Mouse (Mus musculus) testis, adult 10 weeks (tissue): Measurements from ENCODE around the gene Prtn3. TPM values are rescaled to one million over a fixed set of nuclear protein-coding genes. Genes with fewer than 3 reads are reported as not detected.

Source experiments
- polyA plus RNA-seq: library from polyadenylated mRNA; stranded (reverse); fragments of 350-450 nt; fragmentation: Illumina TruSeq; extraction: RNeasy Lipid Tissue Mini Kit (QIAGEN cat#74804); gene quantifications from one replicate; pipeline ENCODE4 v1.2.3, GENCODE M21; 2014; ENCODE audit warnings: low read depth, low replicate concordance

The Prtn3 gene
- not detected for polyA plus RNA-seq

DNA sequence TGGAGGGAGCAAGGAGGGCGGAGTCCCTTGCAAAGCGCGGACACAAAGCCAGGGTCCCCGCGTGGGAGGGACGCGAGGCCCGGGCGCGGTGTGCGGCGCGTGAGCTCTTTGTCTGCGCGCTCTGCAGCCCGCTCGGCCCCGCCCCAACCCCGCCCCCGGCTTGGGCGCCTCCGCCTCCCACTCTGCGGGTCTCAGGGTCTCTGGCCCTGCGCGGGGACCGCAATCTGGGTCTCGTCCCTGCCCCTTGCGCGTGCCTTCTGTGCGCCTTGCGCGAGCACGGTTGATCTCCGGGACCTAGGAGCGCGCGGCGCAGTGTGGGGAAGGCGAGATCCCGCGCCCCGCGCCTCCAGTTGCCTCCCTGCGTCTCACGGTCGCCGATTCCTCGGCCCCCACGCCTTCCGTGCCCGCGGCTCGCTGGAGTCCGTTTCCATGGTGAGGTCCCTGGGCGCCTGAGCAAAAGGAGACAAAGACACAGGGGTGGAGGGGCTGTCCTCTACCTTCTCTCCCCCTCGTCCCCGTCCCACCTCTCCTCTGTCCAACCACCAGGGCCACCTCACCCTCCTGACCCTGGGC is at the start of gene Prtn3, which contains the start of gene Plppr3:
Gene Prtn3 (plus strand): TSS at position 187 of the 573 bp plus-strand sequence.
Gene Plppr3 (minus strand): TSS at position 345 of the 573 bp plus-strand sequence.

DNA sequence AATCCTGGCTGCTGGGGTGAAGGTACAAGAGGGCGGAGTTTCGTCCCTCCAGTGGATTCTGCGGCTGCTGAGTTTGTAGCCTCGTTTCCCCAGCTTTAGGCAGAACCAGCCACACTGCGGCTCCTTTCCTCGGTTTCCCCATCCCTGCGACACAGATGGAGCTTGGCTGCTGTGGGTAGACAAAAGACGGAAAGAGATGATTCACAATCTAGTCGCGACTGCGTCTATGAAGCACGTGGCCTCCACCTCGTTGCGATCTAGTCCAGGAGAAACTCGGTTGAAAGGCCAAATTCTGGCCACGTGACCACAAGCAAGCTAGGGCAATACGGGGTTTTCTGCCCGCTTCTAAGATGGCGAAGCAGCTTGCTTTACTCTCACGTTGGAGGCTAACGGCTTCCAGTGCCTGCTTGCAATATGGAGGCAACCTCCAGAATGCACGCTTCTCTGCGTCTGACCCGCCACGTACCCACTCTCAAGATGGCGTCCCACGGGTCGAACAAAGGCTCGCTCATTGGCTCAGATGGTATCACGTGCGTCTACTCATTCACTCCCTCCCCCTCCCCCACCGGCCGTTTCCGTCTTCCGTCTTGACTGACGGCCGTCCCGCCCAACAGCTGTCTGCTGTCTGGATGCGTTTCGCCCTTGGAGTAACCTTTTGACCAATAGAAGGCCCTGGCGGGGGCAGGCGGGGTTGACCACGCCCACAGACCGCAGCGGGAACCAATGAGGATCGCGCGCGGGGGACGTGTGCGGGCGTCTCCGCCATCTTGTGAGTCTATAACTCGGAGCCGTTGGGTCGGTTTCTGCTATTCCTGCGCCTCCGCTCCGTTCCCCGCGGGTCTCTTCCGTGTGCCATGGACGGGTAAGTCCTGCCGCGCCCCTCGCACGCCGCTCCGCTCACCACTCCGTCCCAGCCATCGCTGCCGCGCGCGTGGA is 20.1 kb upstream of the Prtn3 start, which contains the start of gene Ptbp1:
Gene Ptbp1 (plus strand): TSS at position 568 of the 936 bp plus-strand sequence.

DNA sequence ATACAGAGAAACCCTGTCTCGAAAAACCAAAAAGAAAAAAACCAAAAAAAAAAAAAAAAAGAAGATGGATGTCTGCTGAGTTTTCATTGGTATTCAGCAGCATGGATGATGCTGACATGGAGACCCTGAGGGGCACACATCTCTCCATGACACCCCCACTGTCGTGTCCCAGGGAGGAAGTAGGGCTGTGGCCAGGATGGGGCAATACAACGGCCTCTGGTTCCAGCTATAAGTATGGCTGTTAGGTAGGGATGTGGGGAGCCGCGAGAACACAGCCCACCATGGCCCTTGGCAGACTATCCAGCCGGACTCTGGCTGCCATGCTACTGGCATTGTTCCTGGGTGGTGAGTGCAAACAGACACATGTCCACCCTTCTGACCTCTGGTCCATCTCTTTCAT is 11.8 kb downstream of the Prtn3 start, which contains the start of gene Elane:
Gene Elane (plus strand): TSS at position 194 of the 400 bp plus-strand sequence.

DNA sequence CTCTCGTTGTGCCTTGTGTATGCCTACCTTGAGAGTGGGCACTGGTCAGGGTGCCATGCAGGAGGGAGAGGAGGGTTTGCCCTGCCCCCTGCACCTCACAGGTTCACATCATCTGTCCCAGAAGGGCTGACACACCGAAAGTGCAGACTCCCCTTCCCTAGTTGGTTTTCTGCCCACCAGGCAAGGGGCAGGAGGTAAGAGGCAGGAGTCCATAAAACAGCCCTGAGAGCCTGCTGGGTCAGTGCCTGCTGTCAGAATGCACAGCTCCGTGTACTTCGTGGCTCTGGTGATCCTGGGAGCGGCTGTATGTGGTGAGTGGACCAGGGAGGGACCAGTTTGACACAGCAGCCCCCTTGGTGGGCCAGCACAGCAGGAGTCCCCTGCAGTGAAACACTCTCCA is 16.4 kb downstream of the Prtn3 start, which contains the start of gene Cfd:
Gene Cfd (plus strand): TSS at position 184 of the 400 bp plus-strand sequence.

DNA sequence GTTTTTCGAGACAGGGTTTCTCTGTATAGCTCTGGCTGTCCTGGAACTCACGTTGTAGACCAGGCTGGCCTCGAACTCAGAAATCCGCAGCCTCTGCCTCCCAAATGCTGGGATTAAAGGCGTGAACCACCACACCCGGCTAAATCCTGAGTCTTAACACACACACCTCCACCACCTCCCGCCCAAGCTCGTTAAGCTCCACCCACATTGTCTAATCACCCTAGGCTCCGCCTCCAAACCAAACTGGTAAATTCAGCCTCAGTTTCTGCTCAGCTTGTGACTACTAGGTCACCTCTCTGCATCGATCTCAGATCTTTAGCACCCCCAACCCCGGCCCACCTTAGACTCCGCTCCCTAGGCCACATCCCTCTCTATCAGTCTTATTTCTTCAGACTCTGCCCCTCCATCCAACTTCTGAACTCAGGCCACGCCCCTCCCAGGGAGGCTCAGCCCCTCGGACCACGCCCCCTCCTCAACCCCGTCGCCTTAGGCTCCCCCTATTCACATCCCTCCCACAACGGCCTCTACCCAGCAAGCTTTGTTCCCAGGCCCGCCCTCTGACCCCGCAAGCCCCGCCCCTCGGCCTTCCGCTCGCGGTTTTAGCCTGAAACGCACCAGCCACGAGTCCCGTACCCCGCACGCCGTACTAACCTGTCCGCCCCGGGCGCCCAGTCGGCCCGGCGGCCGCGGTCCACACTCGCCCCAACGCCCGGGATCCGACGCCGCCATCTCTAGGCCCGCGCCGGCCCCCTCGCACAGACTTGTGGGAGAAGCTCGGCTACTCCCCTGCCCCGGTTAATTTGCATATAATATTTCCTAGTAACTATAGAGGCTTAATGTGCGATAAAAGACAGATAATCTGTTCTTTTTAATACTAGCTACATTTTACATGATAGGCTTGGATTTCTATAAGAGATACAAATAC is 34.2 kb downstream of the Prtn3 start, which contains the start of gene Med16:
Gene Med16 (minus strand): TSS at position 757 of the 925 bp plus-strand sequence.

DNA sequence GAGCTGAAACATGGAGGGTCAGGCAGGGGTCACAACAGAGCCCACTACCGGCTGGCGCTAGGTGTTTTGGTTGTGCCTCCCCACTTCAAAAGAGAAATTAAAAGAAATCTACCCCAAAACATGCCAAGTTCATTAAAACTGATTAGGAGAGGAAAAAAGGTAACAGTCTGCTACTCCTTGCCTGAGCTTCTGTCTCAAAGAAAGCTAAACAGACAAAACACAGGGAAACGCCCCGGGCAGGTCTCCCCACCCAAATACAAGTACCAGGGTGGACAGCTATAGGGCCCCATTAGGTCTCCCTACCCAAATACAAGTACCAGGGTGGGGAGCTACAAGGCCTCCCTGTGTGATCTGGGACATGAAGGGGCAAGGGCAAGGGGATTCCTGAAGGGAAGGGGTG is 36.3 kb downstream of the Prtn3 start, which contains the start of gene Gm26602:
Gene Gm26602 (plus strand): TSS at position 301 of the 400 bp plus-strand sequence.

DNA sequence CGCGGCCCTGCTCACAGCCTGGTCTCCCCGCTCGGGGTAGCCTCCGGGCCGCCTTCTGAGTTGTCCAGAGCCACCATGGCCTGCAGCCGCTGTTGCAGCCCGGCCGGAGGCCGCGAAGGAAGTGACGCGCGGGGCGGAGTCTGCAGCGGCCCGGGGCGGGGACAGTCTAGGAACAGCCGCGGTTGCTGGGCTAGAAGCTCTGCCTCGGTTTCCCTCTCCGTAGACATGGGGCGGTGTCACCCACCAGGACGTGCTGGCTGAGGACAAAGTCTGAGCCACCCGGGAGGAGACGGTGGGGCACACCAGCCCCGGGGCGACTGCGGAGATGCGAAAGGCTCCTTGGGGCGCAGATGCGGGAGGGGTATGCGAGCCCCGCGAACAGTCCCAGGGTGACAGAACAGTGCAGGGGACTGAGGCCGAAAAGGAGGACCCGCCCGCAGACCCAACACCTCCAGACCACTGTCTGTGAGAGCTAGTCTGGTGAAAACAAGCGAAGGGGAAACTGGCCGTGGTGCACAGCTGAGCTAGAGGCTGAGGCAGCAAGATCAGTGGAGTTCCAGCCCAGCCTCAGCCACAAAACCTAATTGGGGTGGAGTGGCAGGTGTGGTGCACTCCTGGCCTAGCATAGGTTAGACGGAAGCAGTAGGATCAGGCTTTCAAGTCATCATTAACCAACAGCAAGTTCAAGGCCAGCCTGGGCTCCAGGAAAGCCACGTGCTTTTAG is 42.7 kb downstream of the Prtn3 start, which contains the start of gene Kiss1r:
Gene Kiss1r (plus strand): TSS at position 164 of the 724 bp plus-strand sequence.

DNA sequence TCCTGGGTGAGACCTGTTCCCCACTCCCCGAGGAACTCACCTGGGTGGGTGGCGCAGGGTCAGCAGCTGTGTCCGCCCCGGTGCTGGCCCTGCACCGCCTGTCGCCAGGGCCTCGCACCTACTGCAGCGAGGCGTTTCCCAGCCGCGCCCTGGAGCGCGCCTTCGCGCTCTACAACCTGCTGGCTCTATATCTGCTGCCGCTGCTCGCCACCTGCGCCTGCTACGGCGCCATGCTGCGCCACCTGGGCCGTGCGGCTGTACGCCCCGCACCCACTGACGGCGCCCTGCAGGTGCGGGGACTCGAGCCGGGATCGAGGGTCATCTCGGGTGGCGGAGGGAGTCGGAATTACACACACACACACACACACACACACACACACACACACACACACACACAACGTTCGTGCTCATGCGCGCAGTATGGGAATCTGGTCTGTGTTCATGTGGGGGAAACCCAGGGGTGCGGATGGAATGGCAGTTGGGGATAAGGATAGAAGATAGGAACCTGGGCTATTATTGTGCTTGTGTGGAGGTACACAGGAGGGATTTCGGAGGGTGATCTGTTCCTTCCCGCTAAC is 46.8 kb downstream of the Prtn3 start, which contains the start of gene R3hdm4:
Gene R3hdm4 (minus strand): TSS at position 251 of the 578 bp plus-strand sequence.

DNA sequence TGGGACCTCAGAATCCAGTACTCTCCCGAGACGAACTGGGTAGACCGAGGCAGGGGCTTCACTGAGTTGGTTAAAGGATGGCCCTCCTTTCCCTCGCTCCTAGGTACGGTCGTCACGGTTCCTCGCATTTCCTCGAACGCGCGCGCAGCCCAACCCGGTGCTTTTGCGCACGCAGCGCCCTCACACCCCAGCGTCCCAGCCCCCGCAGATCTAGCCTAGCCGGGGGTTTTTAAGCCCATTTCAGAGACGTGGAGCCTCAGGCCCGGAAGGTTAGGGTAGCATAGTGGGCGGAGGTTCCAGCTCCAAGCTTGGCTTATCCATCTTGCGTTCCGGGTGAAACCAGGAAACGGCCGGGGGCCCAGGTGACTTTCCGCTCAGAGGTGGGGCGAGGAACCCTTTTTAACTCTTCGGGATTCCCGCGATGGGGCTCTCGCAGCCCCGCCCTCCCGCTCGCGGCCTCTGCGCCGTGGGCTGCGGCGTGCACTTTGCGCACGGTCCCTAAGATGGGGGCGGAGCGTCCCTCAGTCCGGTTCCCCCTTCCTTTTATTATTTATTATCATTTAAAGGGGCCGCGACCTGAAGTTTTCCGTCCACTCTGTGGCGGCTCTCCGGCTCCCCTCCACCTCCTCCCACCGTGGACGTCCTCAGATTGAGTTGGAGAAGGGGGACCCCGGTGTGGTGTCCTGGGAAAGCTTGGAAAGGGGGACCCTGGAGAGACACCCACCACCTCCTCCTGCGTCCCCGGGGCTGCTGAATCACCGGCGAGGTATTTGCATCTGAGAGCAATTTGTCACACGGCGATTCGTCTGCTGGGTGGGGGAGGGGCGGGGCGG is 52.4 kb downstream of the Prtn3 start, which contains the start of gene Arid3a:
Gene Arid3a (plus strand): TSS at position 553 of the 833 bp plus-strand sequence.

Other genes starting within 250 kb of the Prtn3 start
- gene Shc2, start 236.6 kb upstream of the Prtn3 start, polyA plus RNA-seq = 1.9 TPM
- gene Odf3l2, start 228.7 kb upstream of the Prtn3 start, polyA plus RNA-seq = not detected
- gene Madcam1, start 209.9 kb upstream of the Prtn3 start, polyA plus RNA-seq = not detected
- not detected for gene Tpgs1, start 205.1 kb upstream of the Prtn3 start, polyA plus RNA-seq
- 11.0 TPM for gene Cdc34, start 192.3 kb upstream of the Prtn3 start, polyA plus RNA-seq
- not detected for gene Gzmm, start 185.5 kb upstream of the Prtn3 start, polyA plus RNA-seq
- gene Bsg, start 170.0 kb upstream of the Prtn3 start, polyA plus RNA-seq = 293 TPM
- not detected for gene Hcn2, start 157.8 kb upstream of the Prtn3 start, polyA plus RNA-seq
- gene Polrmt, start 127.9 kb upstream of the Prtn3 start, polyA plus RNA-seq = 0.70 TPM
- not detected for gene Fgf22, start 119.4 kb upstream of the Prtn3 start, polyA plus RNA-seq
- gene Rnf126, start 107.5 kb upstream of the Prtn3 start, polyA plus RNA-seq = 6.6 TPM
- 3.6 TPM for gene Fstl3, start 97.2 kb upstream of the Prtn3 start, polyA plus RNA-seq
- gene Prss57, start 83.5 kb upstream of the Prtn3 start, polyA plus RNA-seq = not detected
- 0.38 TPM for gene Palm, start 80.9 kb upstream of the Prtn3 start, polyA plus RNA-seq
- not detected for gene Misp, start 53.5 kb upstream of the Prtn3 start, polyA plus RNA-seq
- 40.2 TPM for gene Ptbp1, start 20.0 kb upstream of the Prtn3 start, polyA plus RNA-seq
- gene Plppr3, start 158 bp downstream of the Prtn3 start, polyA plus RNA-seq = not detected
- gene Elane, start 11.8 kb downstream of the Prtn3 start, polyA plus RNA-seq = not detected
- not detected for gene Cfd, start 16.4 kb downstream of the Prtn3 start, polyA plus RNA-seq
- gene Med16, start 34.4 kb downstream of the Prtn3 start, polyA plus RNA-seq = 0.87 TPM
- not detected for gene Gm26602, start 36.4 kb downstream of the Prtn3 start, polyA plus RNA-seq
- not detected for gene Kiss1r, start 42.5 kb downstream of the Prtn3 start, polyA plus RNA-seq
- gene R3hdm4, start 46.7 kb downstream of the Prtn3 start, polyA plus RNA-seq = 1.1 TPM
- 1.3 TPM for gene Arid3a, start 52.6 kb downstream of the Prtn3 start, polyA plus RNA-seq
- gene Wdr18, start 85.7 kb downstream of the Prtn3 start, polyA plus RNA-seq = 2.0 TPM
- not detected for gene Grin3b, start 96.2 kb downstream of the Prtn3 start, polyA plus RNA-seq
- 1.0 TPM for gene Tmem259, start 109.9 kb downstream of the Prtn3 start, polyA plus RNA-seq
- 0.48 TPM for gene Cnn2, start 114.1 kb downstream of the Prtn3 start, polyA plus RNA-seq
- gene Abca7, start 122.0 kb downstream of the Prtn3 start, polyA plus RNA-seq = 0.06 TPM
- gene Arhgap45, start 142.2 kb downstream of the Prtn3 start, polyA plus RNA-seq = not detected
- 0.28 TPM for gene Polr2e, start 165.3 kb downstream of the Prtn3 start, polyA plus RNA-seq
- gene Gpx4, start 172.7 kb downstream of the Prtn3 start, polyA plus RNA-seq = 260 TPM
- 0.52 TPM for gene Sbno2, start 231.1 kb downstream of the Prtn3 start, polyA plus RNA-seq
- 7.2 TPM for gene Stk11, start 241.3 kb downstream of the Prtn3 start, polyA plus RNA-seq